In the genomic region with DNA sequence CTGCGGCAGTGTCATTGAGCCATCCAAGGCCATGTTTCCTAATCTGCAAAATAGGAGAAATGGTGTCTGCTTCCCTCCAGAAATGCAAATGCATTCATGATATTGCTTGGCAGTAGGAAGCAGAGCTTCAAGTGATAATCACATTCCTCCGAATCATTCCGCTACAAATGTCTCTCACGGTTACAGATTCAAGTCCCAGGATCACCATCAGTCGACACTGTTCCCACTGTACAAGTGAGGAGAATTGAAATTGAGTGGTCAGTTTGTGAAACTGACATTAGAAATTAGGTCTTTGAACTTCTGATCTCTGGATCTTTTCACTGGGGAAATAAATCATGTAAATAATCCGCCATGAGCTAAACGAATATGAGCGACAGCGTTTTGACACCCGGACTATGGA, we compare ENCODE assay signal across 21 mouse cellular contexts.
"Had no signal": no experiment of that assay in that cellular context is flagged by ENCODE, and none has a peak within 500 bp of the region (broad histone marks: within the 10 kb centered on the region; RNA-seq: fewer than 3 reads in every experiment).

No protein-coding gene starts in this region.

- H3K9me3 ChIP-seq: kidney, embryonic 15.5 days; limb, embryonic 12.5 days; limb, embryonic 15.5 days; midbrain, embryonic 10.5 days; midbrain, embryonic 13.5 days had no signal

- H3K27me3 ChIP-seq: kidney, embryonic 15.5 days; limb, embryonic 12.5 days; limb, embryonic 15.5 days; midbrain, embryonic 13.5 days had no signal

- H3K27ac ChIP-seq: kidney, embryonic 15.5 days; limb, embryonic 12.5 days; limb, embryonic 15.5 days; liver, embryonic 14.5 days; macrophage; midbrain, embryonic 10.5 days; midbrain, embryonic 13.5 days had no signal

- H3K4me3 ChIP-seq: kidney, embryonic 15.5 days; limb, embryonic 12.5 days; limb, embryonic 15.5 days; midbrain, embryonic 10.5 days; midbrain, embryonic 13.5 days had no signal

- DNase-seq: kidney, adult 11 months; kidney, adult 8-10 months; kidney, postnatal 10 days; kidney, postnatal 36 days; left cerebral cortex, postnatal 4 days; liver, postnatal 0 days; lung, embryonic 14.5 days; right cerebral cortex, postnatal 25 days; thymus, adult 2 months; thymus, postnatal 14 days; thymus, postnatal 4 days had no signal

- H3K4me1 ChIP-seq: kidney, embryonic 15.5 days; limb, embryonic 12.5 days; limb, embryonic 15.5 days had no signal

- ATAC-seq: liver, postnatal 0 days; lung, postnatal 0 days; midbrain, embryonic 13.5 days; midbrain, embryonic 16.5 days had no signal

- H3K4me2 ChIP-seq: kidney, embryonic 15.5 days; limb, embryonic 12.5 days; limb, embryonic 15.5 days; liver, embryonic 11.5 days; lung, embryonic 14.5 days; midbrain, embryonic 13.5 days had no signal

- H3K9ac ChIP-seq: kidney, embryonic 15.5 days; limb, embryonic 12.5 days; limb, embryonic 15.5 days; liver, embryonic 14.5 days; liver, postnatal 0 days; lung, embryonic 14.5 days; midbrain, embryonic 13.5 days had no signal

- H3K36me3 ChIP-seq: kidney, embryonic 15.5 days; limb, embryonic 12.5 days; limb, embryonic 15.5 days; midbrain, embryonic 10.5 days; midbrain, embryonic 13.5 days had no signal
